Mouse (Mus musculus) layer of hippocampus, postnatal 25 days (tissue): ENCODE data around the gene Srp68. TPM values are rescaled to one million over a fixed set of nuclear protein-coding genes. Genes with fewer than 3 reads are reported as not detected.

Experiments used
- DNase-seq, 2 experiments: peaks; one replicate each; pipeline ENCODE4 v3.0.0; 2022; ENCODE audit warnings: mixed read lengths in 2 of 2, low spot score in 1 of 2; ENCODE audit errors: extremely low spot score in 1 of 2
- total RNA-seq, 2 experiments: library from RNA; stranded (reverse); gene quantifications; 2 replicates each; pipeline ENCODE4 v1.2.3; 2021

The Srp68 gene
- total RNA-seq, 2 experiments from 2014 or later, result 61.5 to 61.7 TPM

DNA sequence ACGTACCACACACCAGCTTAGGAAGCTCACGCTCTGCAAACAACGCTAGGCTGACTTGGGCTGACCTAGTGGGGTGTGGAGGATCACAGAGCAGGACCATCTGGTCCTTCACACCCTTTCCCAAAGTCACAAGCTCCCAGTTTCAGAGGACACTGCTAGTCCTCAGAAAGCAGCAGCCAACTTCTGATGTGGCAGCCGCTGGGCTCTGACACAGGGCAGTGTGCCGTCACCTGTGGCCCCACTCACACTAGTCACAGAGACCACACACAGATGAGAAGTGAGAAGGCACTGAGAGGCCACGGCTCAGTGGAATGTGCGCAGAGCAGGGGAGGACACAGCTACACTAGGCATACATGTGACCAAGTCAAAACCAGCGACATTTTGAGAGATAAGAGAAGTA is 23.1 kb downstream of the Srp68 start:
- no peak for DNase-seq

DNA sequence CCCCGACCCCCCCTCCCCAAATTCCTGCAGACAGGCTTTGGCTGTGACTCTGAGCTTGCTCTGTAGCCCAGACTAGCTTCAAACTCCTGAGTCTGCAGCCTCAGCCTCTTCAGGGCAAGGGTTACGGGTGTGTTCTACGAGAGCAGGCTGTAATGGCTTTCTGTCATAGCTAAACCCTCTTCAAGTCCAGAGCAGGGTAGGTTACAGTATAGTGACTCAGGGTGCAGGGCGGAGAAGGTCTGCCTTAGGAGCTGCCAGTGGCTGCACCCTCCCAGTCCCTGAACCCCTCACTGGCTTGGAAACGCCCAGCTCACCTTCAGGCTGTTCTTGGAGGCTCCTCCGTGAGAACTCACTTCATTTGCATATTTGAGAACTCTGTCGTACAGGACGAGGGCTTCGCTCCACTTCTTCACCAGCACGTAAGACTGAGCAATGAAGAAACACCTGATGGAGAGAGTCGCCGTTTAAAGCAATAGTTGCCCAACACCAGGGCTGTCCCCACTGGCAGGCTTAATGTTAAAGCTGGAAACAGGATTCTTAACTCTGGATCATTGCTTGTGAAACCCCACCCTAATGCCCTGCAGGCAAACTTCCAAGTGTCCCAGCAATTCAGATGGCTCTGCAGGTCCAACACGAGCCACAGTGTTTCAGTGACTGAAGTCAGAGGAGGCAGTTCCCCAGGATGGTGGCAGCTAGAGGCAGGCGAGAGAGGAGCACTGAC is 26.4 kb downstream of the Srp68 start:
- no peak for DNase-seq

DNA sequence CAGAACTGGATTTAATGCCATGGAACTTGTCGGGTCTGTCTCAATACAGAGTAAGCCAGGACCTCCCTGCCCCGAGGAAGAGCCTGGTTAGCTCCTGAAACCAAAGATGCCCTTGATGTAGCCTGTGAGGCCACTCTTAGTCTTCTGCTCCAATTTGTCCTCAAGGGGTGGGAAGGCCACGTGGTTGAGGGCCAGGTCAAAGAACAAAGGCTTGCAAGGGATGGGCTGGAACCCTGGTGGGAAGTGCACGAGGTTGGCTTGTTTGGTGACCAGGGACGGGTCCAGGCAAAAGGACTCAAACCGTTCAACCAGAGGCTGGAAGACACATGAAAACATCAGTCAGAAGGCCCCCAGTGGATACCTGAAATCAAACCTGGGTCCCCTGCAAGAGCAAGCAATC is 28.4 kb downstream of the Srp68 start:
- DNase-seq, result no peak

GRCm38 (mm10) chr11:116244580-116244979 is 29.4 kb downstream of the Srp68 start:
- no peak for DNase-seq

GRCm38 (mm10) chr11:116241744-116242235 is 32.2 kb downstream of the Srp68 start:
- no peak for DNase-seq

DNA sequence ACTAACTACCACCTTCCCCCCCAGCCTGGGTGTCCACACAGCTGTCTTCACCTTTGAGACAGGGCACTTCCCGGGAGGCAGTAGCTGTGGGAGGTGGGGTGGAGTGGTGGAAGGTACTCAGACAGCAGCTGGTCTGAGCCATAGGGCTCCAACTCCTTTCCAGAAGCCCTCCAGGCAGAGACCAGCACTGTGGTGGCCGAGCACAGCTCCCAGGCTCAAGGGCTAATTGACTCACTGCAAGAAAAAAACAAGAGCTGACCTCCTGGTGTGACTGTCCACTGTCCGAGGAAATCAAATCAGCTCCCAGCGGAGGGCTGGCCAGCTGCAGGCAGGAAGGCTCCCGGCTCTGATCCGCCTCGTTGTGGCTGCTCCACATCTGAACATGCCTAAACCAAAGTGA is 34.2 kb downstream of the Srp68 start:
- no peak for DNase-seq

- DNase-seq, result no peak
Measured at GRCm38 (mm10) chr11:116237742-116238395, 36.1 kb downstream of the Srp68 start, which contains the start of gene Evpl. Gene Evpl (minus strand): TSS chr11:116238077.

DNA sequence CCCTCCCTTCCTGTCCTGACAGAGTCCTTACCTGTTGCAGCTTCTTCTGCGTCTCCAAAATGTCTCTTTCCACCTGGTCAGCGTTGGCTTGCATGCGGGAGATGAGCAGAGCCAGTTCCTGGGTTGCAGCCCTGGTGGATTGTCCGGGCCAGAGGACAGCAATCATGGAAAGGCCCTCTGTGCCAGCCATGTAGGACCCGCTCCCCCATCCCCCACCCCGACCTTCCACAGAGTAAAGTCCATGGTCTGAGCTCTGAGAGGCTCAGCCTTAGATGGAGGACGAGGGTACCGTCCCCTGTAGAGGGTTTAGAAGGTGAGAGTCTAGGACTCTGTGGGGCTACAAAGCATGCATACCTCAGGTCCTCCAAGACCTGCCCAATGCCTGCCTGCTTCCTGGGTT is 39.1 kb downstream of the Srp68 start:
- no peak for DNase-seq

GRCm38 (mm10) chr11:116232427-116232826 is 41.6 kb downstream of the Srp68 start:
- no peak for DNase-seq

DNA sequence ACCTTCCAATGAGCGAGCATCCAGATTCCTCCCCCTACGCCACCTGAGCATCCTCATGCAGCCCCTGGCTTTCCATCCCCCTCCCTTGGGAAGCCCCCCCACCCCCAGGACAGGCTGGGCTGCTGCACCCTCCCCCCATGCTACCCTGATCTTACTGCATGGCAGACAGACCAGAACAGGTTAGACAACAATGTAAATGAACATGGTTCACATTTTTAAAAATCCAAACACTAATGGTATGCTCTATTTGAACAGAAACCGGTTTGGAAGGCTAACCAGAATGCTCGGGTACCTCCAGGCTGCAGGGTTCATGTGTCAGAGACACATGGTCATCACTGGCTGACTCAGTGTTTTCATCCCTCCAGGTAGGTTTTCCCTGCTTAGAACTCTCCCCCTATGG is 45.3 kb downstream of the Srp68 start:
- no peak for DNase-seq

GRCm38 (mm10) chr11:116226414-116226813 is 47.6 kb downstream of the Srp68 start:
- DNase-seq, result peak; percentile 68 to 93

DNA sequence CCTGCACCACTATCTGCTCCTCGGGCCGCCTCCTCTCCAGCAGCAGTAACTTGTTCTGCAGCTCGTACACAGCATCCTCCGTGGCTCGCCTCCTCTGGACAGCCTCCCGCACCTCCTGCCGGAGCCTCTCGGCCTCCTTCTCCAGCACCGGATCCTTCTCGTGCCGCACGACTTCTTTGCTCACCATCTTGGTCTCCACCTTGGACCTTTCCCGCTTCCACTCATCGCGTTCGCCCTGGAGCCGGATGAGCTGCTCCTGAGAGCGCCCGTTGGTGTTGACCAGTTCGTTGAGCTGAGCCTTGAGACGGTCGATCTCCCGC is 51.3 kb downstream of the Srp68 start:
- DNase-seq, result no peak

- no peak for DNase-seq
Measured at GRCm38 (mm10) chr11:116221931-116222739, 51.9 kb downstream of the Srp68 start.

- peak in 1 of 2 experiments; percentile 60 for DNase-seq
Measured at GRCm38 (mm10) chr11:116219885-116220284, 54.1 kb downstream of the Srp68 start.

GRCm38 (mm10) chr11:116218737-116219400 is 55.1 kb downstream of the Srp68 start:
- peak; percentile 57 to 74 for DNase-seq

GRCm38 (mm10) chr11:116218263-116218662 is 55.8 kb downstream of the Srp68 start:
- DNase-seq, result no peak

DNA sequence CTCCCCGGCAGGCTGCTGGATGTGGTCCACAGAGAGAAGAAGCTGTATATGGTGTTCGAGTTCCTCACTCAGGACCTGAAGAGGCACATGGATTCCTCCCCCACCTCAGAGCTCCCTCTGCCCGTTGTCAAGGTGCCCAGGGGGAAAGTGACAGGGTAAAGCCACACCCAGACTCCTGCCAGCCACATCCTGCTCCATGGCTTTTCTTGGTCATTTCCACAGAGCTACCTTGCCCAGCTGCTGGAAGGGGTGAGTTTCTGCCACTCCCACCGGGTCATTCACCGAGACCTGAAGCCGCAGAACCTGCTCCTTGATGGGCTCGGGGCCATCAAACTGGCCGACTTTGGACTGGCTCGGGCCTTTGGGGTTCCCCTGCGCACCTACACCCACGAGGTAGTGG is 57.5 kb downstream of the Srp68 start:
- no peak for DNase-seq

DNA sequence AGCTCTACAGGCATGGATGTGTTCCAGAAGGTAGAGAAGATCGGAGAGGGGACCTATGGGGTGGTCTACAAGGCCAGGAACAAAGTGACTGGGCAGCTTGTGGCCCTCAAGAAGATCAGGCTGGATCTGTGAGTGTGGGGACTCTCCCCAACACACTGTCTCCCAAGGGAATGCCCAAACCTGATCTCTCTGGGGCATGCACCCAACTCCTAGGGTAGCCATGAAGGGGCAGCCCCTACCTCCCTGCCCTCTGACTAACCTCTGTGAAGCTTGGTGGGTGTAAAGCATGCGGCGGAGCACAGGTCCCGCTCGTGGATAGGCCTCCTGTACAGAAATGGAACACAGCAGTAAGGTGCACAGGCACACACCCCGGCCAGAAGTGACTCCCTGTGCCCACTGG is 58.0 kb downstream of the Srp68 start:
- no peak for DNase-seq

DNA sequence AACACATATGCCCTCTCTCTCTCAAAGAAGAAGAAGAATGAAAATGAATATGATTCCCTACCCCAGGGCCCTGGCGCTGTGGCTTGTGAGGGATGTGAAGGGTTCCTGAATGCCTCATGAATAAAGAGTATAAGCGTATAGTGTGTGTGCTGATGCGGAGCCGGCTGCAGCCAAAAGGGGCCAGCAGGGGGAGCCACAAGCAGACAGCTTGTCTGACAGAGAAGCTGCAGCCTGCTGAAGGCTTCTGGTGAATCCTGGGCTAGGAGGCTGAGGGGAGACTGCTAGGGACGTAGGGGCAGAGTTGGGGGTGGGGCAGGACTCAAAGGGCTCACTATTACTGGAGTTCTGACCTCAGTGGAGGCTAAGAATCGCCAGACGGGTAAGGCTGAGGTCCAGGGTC is 58.8 kb downstream of the Srp68 start:
- DNase-seq, result no peak

- DNase-seq, result no peak
Measured at GRCm38 (mm10) chr11:116213877-116214510, 60.0 kb downstream of the Srp68 start.
